Mouse (Mus musculus) erythroblast, adult 5-6 weeks (primary cell): ENCODE results near the gene Herc2. TPM values are rescaled to one million over a fixed set of nuclear protein-coding genes. Genes with fewer than 3 reads are reported as not detected.
"Not testable (repeated sequence)": the region's sequence is repeated elsewhere in the genome, so short reads cannot be mapped to it uniquely, and the experiment has no call there.

ENCODE experiments used
- ATAC-seq: replicated peaks from 2 replicates; pipeline ENCODE4 v1.8.0; 2016; ENCODE audit warnings: moderate number of reproducible peaks, mild to moderate bottlenecking, moderate TSS enrichment, inconsistent platforms; ENCODE audit not compliant: poor library complexity, low FRiP score, severe bottlenecking
- total RNA-seq, 2 experiments: library from RNA; stranded (forward) in 1 of 2; stranded (reverse) in 1 of 2; fragments of 150-400 nt in 1 of 2; fragments of 200-764, 138-1000 nt in 1 of 2; gene quantifications; 2 replicates each; pipeline versions ENCODE4 v1.2.3 to v1.2.4; 2015 to 2017; ENCODE audit warnings: low replicate concordance in 2 of 2

Herc2 gene
- 37.7 and 81.3 TPM in 2 replicates for total RNA-seq (2015; ENCODE audit: low replicate concordance)
- 75.0 and 151 TPM in 2 replicates for total RNA-seq (2017; ENCODE audit: low replicate concordance)

GRCm38 (mm10) chr7:56049831-56050321, at the start of gene Herc2:
Herc2 (plus strand) TSS chr7:56050196.
- ATAC-seq = peak; percentile 97

- ATAC-seq = no peak
These were observed 39.5 kb upstream of the Herc2 start for GRCm38 (mm10) chr7:56010318-56011017.

- ATAC-seq = no peak
These were observed 39.0 kb upstream of the Herc2 start for GRCm38 (mm10) chr7:56011018-56011333.

GRCm38 (mm10) chr7:56013261-56014001, 36.6 kb upstream of the Herc2 start:
- no peak for ATAC-seq

- ATAC-seq = not testable (repeated sequence)
These were observed 35.8 kb upstream of the Herc2 start for GRCm38 (mm10) chr7:56014002-56014702.

- peak; percentile 86 for ATAC-seq
These were observed 34.8 kb upstream of the Herc2 start for GRCm38 (mm10) chr7:56015172-56015571.

GRCm38 (mm10) chr7:56015837-56016236, 34.2 kb upstream of the Herc2 start:
- no peak for ATAC-seq

- ATAC-seq = no peak
These were observed 32.2 kb upstream of the Herc2 start for GRCm38 (mm10) chr7:56017761-56018160.

- peak; percentile 16 for ATAC-seq
These were observed 31.5 kb upstream of the Herc2 start for GRCm38 (mm10) chr7:56018446-56018971.

GRCm38 (mm10) chr7:56018972-56019929, 30.7 kb upstream of the Herc2 start:
- peak; percentile 63 for ATAC-seq

GRCm38 (mm10) chr7:56019930-56020253, 30.1 kb upstream of the Herc2 start, which contains the start of gene Nipa1:
Nipa1 (minus strand) TSS chr7:56019954.
- ATAC-seq = no peak

GRCm38 (mm10) chr7:56023586-56023985, 26.4 kb upstream of the Herc2 start:
- 0 out of 2 replicates have a peak, but pooled peaks have one; percentile 31 for ATAC-seq

GRCm38 (mm10) chr7:56042353-56042752, 7.6 kb upstream of the Herc2 start:
- peak; percentile 94 for ATAC-seq

GRCm38 (mm10) chr7:56043577-56044266, 6.3 kb upstream of the Herc2 start:
- peak; percentile 41; the same call in 1 of the 2 replicates for ATAC-seq

GRCm38 (mm10) chr7:56044267-56044629, 5.7 kb upstream of the Herc2 start:
- ATAC-seq = no peak

- ATAC-seq = no peak
These were observed 2.8 kb upstream of the Herc2 start for GRCm38 (mm10) chr7:56047178-56047577.

- peak; percentile 18; the same call in 1 of the 2 replicates for ATAC-seq
These were observed 503 bp downstream of the Herc2 start for GRCm38 (mm10) chr7:56050487-56050911.

- no peak for ATAC-seq
These were observed 3.0 kb downstream of the Herc2 start for GRCm38 (mm10) chr7:56052996-56053395.
